Mouse (Mus musculus): ENCODE measurements around the gene Map3k7cl.

Map3k7cl gene

GRCm38 (mm10) chr16:87552907-87553691 is at the start of gene Map3k7cl:
Gene Map3k7cl, plus strand, starts transcription at chr16:87553330.
- DNase-seq (ENCODE audit: low read depth, low spot score), result no peak

- no peak for DNase-seq (ENCODE audit: low read depth, low spot score)
Observed at GRCm38 (mm10) chr16:87511706-87512105, 41.4 kb upstream of the Map3k7cl start.

- DNase-seq (ENCODE audit: low read depth, low spot score), result no peak
Observed at GRCm38 (mm10) chr16:87512331-87512730, 40.8 kb upstream of the Map3k7cl start.

GRCm38 (mm10) chr16:87524228-87524627 is 28.9 kb upstream of the Map3k7cl start:
- DNase-seq (ENCODE audit: low read depth, low spot score), result no peak

GRCm38 (mm10) chr16:87527553-87528249 is 25.4 kb upstream of the Map3k7cl start:
- no peak for DNase-seq (ENCODE audit: low read depth, low spot score)

- DNase-seq (ENCODE audit: low read depth, low spot score), result no peak
Observed at GRCm38 (mm10) chr16:87528755-87529154, 24.4 kb upstream of the Map3k7cl start.

GRCm38 (mm10) chr16:87548348-87548747 is 4.8 kb upstream of the Map3k7cl start:
- no peak for DNase-seq (ENCODE audit: low read depth, low spot score)

GRCm38 (mm10) chr16:87556320-87556719 is 3.2 kb downstream of the Map3k7cl start:
- DNase-seq (ENCODE audit: low read depth, low spot score), result no peak

- DNase-seq (ENCODE audit: low read depth, low spot score), result no peak
Observed at GRCm38 (mm10) chr16:87561501-87561900, 8.4 kb downstream of the Map3k7cl start.

- DNase-seq (ENCODE audit: low read depth, low spot score), result no peak
Observed at GRCm38 (mm10) chr16:87563524-87563923, 10.4 kb downstream of the Map3k7cl start.

GRCm38 (mm10) chr16:87564564-87564963 is 11.4 kb downstream of the Map3k7cl start:
- DNase-seq (ENCODE audit: low read depth, low spot score), result no peak

GRCm38 (mm10) chr16:87567572-87567971 is 14.4 kb downstream of the Map3k7cl start:
- DNase-seq (ENCODE audit: low read depth, low spot score), result no peak

GRCm38 (mm10) chr16:87568241-87568640 is 15.1 kb downstream of the Map3k7cl start:
- no peak for DNase-seq (ENCODE audit: low read depth, low spot score)

- no peak for DNase-seq (ENCODE audit: low read depth, low spot score)
Observed at GRCm38 (mm10) chr16:87569576-87570105, 16.5 kb downstream of the Map3k7cl start.

- DNase-seq (ENCODE audit: low read depth, low spot score), result no peak
Observed at GRCm38 (mm10) chr16:87570334-87570733, 17.2 kb downstream of the Map3k7cl start.

- DNase-seq (ENCODE audit: low read depth, low spot score), result no peak
Observed at GRCm38 (mm10) chr16:87573409-87573808, 20.3 kb downstream of the Map3k7cl start.

GRCm38 (mm10) chr16:87574160-87574559 is 21.0 kb downstream of the Map3k7cl start:
- no peak for DNase-seq (ENCODE audit: low read depth, low spot score)

- no peak for DNase-seq (ENCODE audit: low read depth, low spot score)
Observed at GRCm38 (mm10) chr16:87575600-87575999, 22.5 kb downstream of the Map3k7cl start.

GRCm38 (mm10) chr16:87578881-87579280 is 25.8 kb downstream of the Map3k7cl start:
- no peak for DNase-seq (ENCODE audit: low read depth, low spot score)

- no peak for DNase-seq (ENCODE audit: low read depth, low spot score)
Observed at GRCm38 (mm10) chr16:87579462-87579861, 26.3 kb downstream of the Map3k7cl start.

- no peak for DNase-seq (ENCODE audit: low read depth, low spot score)
Observed at GRCm38 (mm10) chr16:87582776-87583175, 29.6 kb downstream of the Map3k7cl start.

GRCm38 (mm10) chr16:87584618-87585017 is 31.5 kb downstream of the Map3k7cl start:
- DNase-seq (ENCODE audit: low read depth, low spot score), result no peak
